ENCODE assay signal across 36 mouse cellular contexts in the genomic region with DNA sequence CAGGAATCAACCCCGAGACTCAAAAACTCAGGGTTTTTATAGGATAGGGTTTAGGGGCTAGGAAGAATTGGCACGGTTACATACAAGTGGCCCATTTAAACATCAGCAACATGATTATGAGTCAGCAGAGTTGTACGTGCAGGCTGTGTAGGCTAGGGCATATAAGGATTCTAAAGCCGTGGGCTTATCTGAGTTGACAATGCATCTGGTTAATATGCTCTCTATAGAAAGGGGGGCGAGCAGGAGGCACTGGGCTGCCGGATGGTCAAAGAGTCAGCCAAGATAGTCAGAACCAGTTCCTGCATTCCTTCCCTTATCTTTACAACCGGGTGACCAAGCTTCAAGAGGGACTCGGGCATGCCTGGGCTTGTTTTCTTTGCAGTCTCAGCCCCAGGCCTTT. TPM values are rescaled to one million over a fixed set of nuclear protein-coding genes. Genes with fewer than 3 reads are reported as not detected.
DNase-seq lines count a peak whose midpoint lies in the region; ATAC-seq and TF ChIP-seq lines count a peak whose summit lies in the region.
"Had no signal": no experiment of that assay in that cellular context is flagged by ENCODE, and none has a peak within 500 bp of the region (broad histone marks: within the 10 kb centered on the region; RNA-seq: fewer than 3 reads in every experiment).

No protein-coding gene starts in this region.

- H3K4me3 ChIP-seq in liver, embryonic 12.5 days = no peak overlapping the region
- H3K4me3 ChIP-seq in liver, postnatal 0 days (ENCODE audit: low read depth, low read length) = no peak overlapping the region
- no peak overlapping the region for H3K4me3 ChIP-seq in ES-Bruce4 (ENCODE audit: low read depth, low read length)
- no peak overlapping the region for H3K4me3 ChIP-seq in liver, embryonic 14.5 days (ENCODE audit: insufficient read depth in 1 of 2, low read depth in 2 of 2, low read length in 2 of 2)
- H3K4me3 ChIP-seq: embryonic facial prominence, embryonic 12.5 days; embryonic facial prominence, embryonic 15.5 days; gastrocnemius, adult 2 months; heart, embryonic 12.5 days; heart, embryonic 15.5 days had no signal

- no peak overlapping the region for H3K4me2 ChIP-seq in liver, embryonic 12.5 days
- H3K4me2 ChIP-seq in liver, postnatal 0 days (ENCODE audit: low read depth, low read length) = no peak overlapping the region
- no peak overlapping the region for H3K4me2 ChIP-seq in liver, embryonic 14.5 days (ENCODE audit: low read depth)
- H3K4me2 ChIP-seq: embryonic facial prominence, embryonic 12.5 days; embryonic facial prominence, embryonic 15.5 days; heart, embryonic 12.5 days; heart, embryonic 15.5 days; hindbrain, embryonic 14.5 days had no signal

- H3K27ac ChIP-seq in liver, embryonic 12.5 days = no peak overlapping the region
- no peak overlapping the region for H3K27ac ChIP-seq in liver, postnatal 0 days (ENCODE audit: low read depth)
- peak overlapping the region; percentile 44; the same call in 1 of the 2 replicates for H3K27ac ChIP-seq in ES-Bruce4 (ENCODE audit: insufficient read depth, low read length)
- H3K27ac ChIP-seq in liver, embryonic 14.5 days = no peak overlapping the region
- H3K27ac ChIP-seq: embryonic facial prominence, embryonic 12.5 days; embryonic facial prominence, embryonic 15.5 days; gastrocnemius, adult 2 months; heart, embryonic 15.5 days; hindbrain, embryonic 14.5 days; hindbrain, postnatal 0 days had no signal

- no peaks in the 10 kb centered on the region for H3K36me3 ChIP-seq in liver, embryonic 12.5 days
- H3K36me3 ChIP-seq in liver, postnatal 0 days (replicated peaks; ENCODE audit: insufficient read depth, low read length) = no peaks in the 10 kb centered on the region
- H3K36me3 ChIP-seq in ES-Bruce4 (ENCODE audit: control insufficient read depth, insufficient read depth, low read length, poor library complexity, severe bottlenecking) = no peaks in the 10 kb centered on the region
- no peaks in the 10 kb centered on the region for H3K36me3 ChIP-seq in liver, embryonic 14.5 days (replicated peaks; ENCODE audit: control insufficient read depth, insufficient read depth, low read depth)
- H3K36me3 ChIP-seq: embryonic facial prominence, embryonic 12.5 days; embryonic facial prominence, embryonic 15.5 days; heart, embryonic 12.5 days; heart, embryonic 15.5 days had no signal

- H3K27me3 ChIP-seq in liver, embryonic 12.5 days (replicated peaks) = no peaks in the 10 kb centered on the region
- no peaks in the 10 kb centered on the region for H3K27me3 ChIP-seq in liver, postnatal 0 days (ENCODE audit: insufficient read depth, low read length)
- H3K27me3 ChIP-seq in ES-Bruce4 (ENCODE audit: control insufficient read depth, insufficient read depth, low read length, poor library complexity, severe bottlenecking) = no peaks in the 10 kb centered on the region
- no peaks in the 10 kb centered on the region for H3K27me3 ChIP-seq in liver, embryonic 14.5 days (ENCODE audit: control insufficient read depth, insufficient read depth, low read length)
- H3K27me3 ChIP-seq: embryonic facial prominence, embryonic 12.5 days; embryonic facial prominence, embryonic 15.5 days; heart, embryonic 12.5 days; heart, embryonic 15.5 days had no signal

- WGBS in liver, embryonic 12.5 days (ENCODE audit: insufficient replicate concordance) = 31% methylated on average over 8 of the region's 8 CpGs
- WGBS in liver, postnatal 0 days (ENCODE audit: insufficient replicate concordance) = 62% methylated on average over 8 of the region's 8 CpGs
- 42% methylated on average over 8 of the region's 8 CpGs for WGBS in liver, embryonic 14.5 days (ENCODE audit: insufficient replicate concordance)

- no peak for TF ChIP-seq EP300 in liver, postnatal 0 days (IDR thresholded peaks at IDR 0.05; ENCODE audit: low read depth)
- TF ChIP-seq EP300 in ES-Bruce4 (IDR thresholded peaks at IDR 0.05; ENCODE audit: insufficient read depth, low read depth, low read length) = no peak
- TF ChIP-seq EP300 in liver, embryonic 14.5 days (IDR thresholded peaks at IDR 0.05; ENCODE audit: low read depth) = no peak

- peak; percentile 67; the same call in 1 of the 2 replicates for ATAC-seq in liver, embryonic 12.5 days
- ATAC-seq in liver, postnatal 0 days = no peak
- ATAC-seq in liver, embryonic 14.5 days (ENCODE audit: insufficient read depth) = peak; percentile 56; the same call in 1 of the 2 replicates
- no peak for ATAC-seq in cerebellum, adult (ENCODE audit: insufficient number of reproducible peaks, low FRiP score, low TSS enrichment)
- ATAC-seq: CD4-positive, CD25-positive, alpha-beta regulatory T cell, adult 4 months; forebrain, embryonic 14.5 days; forebrain, postnatal 0 days; hindbrain, postnatal 0 days; inflammation-experienced regulatory T-cells, adult 6 months; intestine, embryonic 16.5 days; Patski had no signal

- no peak for DNase-seq in liver, postnatal 0 days
- peak; percentile 88 for DNase-seq in MEL-GATA-1-ER (ENCODE audit: extremely low read depth, low read depth)
- no peak for DNase-seq in liver, embryonic 14.5 days (ENCODE audit: low read depth in 3 of 3, low spot score in 3 of 3)
- no peak for DNase-seq in spleen, adult 18-20 months
- DNase-seq in kidney, adult 18-20 months = no peak
- DNase-seq: adrenal gland, adult 2 months; adrenal gland, postnatal 14 days; cerebellum, adult 18-20 months; cerebellum, adult 9-10 months; cerebellum, postnatal 14 days; forebrain, postnatal 0 days; gastrocnemius, adult 2 months; gastrocnemius, postnatal 14 days; heart, adult 18-20 months; heart, postnatal 10 days; heart, postnatal 36 days had no signal

- no peak overlapping the region for H3K9ac ChIP-seq in liver, embryonic 12.5 days
- no peak overlapping the region for H3K9ac ChIP-seq in liver, postnatal 0 days (replicated peaks)
- no peak overlapping the region for H3K9ac ChIP-seq in ES-Bruce4 (ENCODE audit: low read depth, poor library complexity, severe bottlenecking)
- H3K9ac ChIP-seq in liver, embryonic 14.5 days (replicated peaks) = no peak overlapping the region
- H3K9ac ChIP-seq: embryonic facial prominence, embryonic 12.5 days; embryonic facial prominence, embryonic 15.5 days; forebrain, postnatal 0 days; heart, embryonic 12.5 days; heart, embryonic 15.5 days; hindbrain, embryonic 14.5 days had no signal

- TF ChIP-seq CTCF in liver, postnatal 0 days (IDR thresholded peaks at IDR 0.05; ENCODE audit: low read depth) = no peak
- TF ChIP-seq CTCF in ES-Bruce4 (IDR thresholded peaks at IDR 0.05; ENCODE audit: low read depth, low read length) = no peak
- TF ChIP-seq CTCF in liver, embryonic 14.5 days (IDR thresholded peaks at IDR 0.05; ENCODE audit: low read depth) = no peak

- no peaks in the 10 kb centered on the region for H3K9me3 ChIP-seq in liver, embryonic 12.5 days (replicated peaks)
- no peaks in the 10 kb centered on the region for H3K9me3 ChIP-seq in liver, postnatal 0 days (ENCODE audit: low read length)
- peaks cover 4% of the 10 kb centered on the region; the same call in 1 of the 2 replicates for H3K9me3 ChIP-seq in ES-Bruce4 (replicated peaks; ENCODE audit: control insufficient read depth, insufficient read depth, low read length, poor library complexity, severe bottlenecking)
- H3K9me3 ChIP-seq in liver, embryonic 14.5 days (ENCODE audit: control insufficient read depth, low read length) = no peaks in the 10 kb centered on the region
- H3K9me3 ChIP-seq: embryonic facial prominence, embryonic 12.5 days; embryonic facial prominence, embryonic 15.5 days; heart, embryonic 12.5 days; heart, embryonic 15.5 days had no signal

- no peaks in the 10 kb centered on the region for H3K4me1 ChIP-seq in liver, embryonic 12.5 days
- H3K4me1 ChIP-seq in liver, postnatal 0 days (ENCODE audit: insufficient read depth) = no peaks in the 10 kb centered on the region
- no peaks in the 10 kb centered on the region for H3K4me1 ChIP-seq in ES-Bruce4 (ENCODE audit: control insufficient read depth, insufficient read depth, low read length)
- H3K4me1 ChIP-seq in liver, embryonic 14.5 days (replicated peaks; ENCODE audit: control insufficient read depth in 2 of 2, insufficient read depth in 2 of 2, low read length in 1 of 2) = no peaks in the 10 kb centered on the region
- H3K4me1 ChIP-seq: embryonic facial prominence, embryonic 12.5 days; embryonic facial prominence, embryonic 15.5 days; heart, embryonic 12.5 days; heart, embryonic 15.5 days had no signal

- no peak for TF ChIP-seq POLR2A in ES-Bruce4 (IDR thresholded peaks at IDR 0.05; ENCODE audit: insufficient read depth, low read length)

RNA-seq across cellular contexts. Expression of gene Cylc1, which starts 31.5 kb away (rescaled TPM):
- polyA plus RNA-seq in liver, embryonic 12.5 days (2016; fragmentation: Nextera tagmentation; extraction: Ambion mirVana) = not detected in 2 replicates
- not detected in 2 replicates for polyA plus RNA-seq in liver, postnatal 0 days (2015; fragmentation: Nextera tagmentation; extraction: Ambion mirVana)
- polyA plus RNA-seq in ES-Bruce4 (2011; ENCODE audit: insufficient read depth, insufficient read length, low read depth, missing spikeins) = not detected in 2 replicates
- polyA plus RNA-seq in liver, embryonic 14.5 days (2012; rRNA removed) = not detected in 2 replicates
- polyA plus RNA-seq in liver, embryonic 14.5 days (2014; fragmentation: Nextera tagmentation; extraction: Ambion mirVana) = not detected in 2 replicates
- polyA plus RNA-seq: adrenal gland, adult 2 months; brain, embryonic 14.5 days; C2C12; CD4-positive, CD25-positive, alpha-beta regulatory T cell, adult 4 months; embryonic facial prominence, embryonic 12.5 days; embryonic facial prominence, embryonic 15.5 days; forebrain, embryonic 11.5 days; forebrain, embryonic 14.5 days; forebrain, postnatal 0 days; frontal cortex, adult 2 months; gonadal fat pad, adult 2 months; heart, embryonic 12.5 days; heart, embryonic 15.5 days; hindbrain, embryonic 11.5 days; hindbrain, embryonic 14.5 days; hindbrain, postnatal 0 days; inflammation-experienced regulatory T-cells, adult 6 months; intestine, embryonic 16.5 days; Patski had no signal

Comparison
In these comparisons a context has a peak if more than half of its experiments do, and no peak if none do; other contexts are left out.
1. ATAC-seq: peak in liver, embryonic 12.5 days (single experiment) and liver, embryonic 14.5 days (single experiment); none in liver, postnatal 0 days (single experiment) and cerebellum, adult (single experiment).